Mouse (Mus musculus) midbrain, embryonic 14.5 days (tissue): ENCODE data around the gene Tcp11. TPM values are rescaled to one million over a fixed set of nuclear protein-coding genes. Genes with fewer than 3 reads are reported as not detected.

ENCODE experiments used
- ATAC-seq: fragments of 200-750 bp; cut with Nextera tagmentation; 2 replicates; pipeline ENCODE4 v1.8.0; 2017; ENCODE audit warnings: moderate number of reproducible peaks, moderate library complexity; ENCODE audit not compliant: low FRiP score, low TSS enrichment
- DNase-seq: peaks from one replicate; pipeline ENCODE4 v3.0.0-alpha.2; 2015
- H3K27ac ChIP-seq: fragments of 300-500 bp; sonication (generic); replicated peaks from 2 replicates; pipeline ENCODE4 v1.5.1; 2014; ENCODE audit warnings: mild to moderate bottlenecking, low read depth, low read length, moderate library complexity
- H3K27me3 ChIP-seq: fragments of 300-500 bp; sonication (generic); 2 replicates; pipeline ENCODE4 v1.6.1; 2014; ENCODE audit warnings: low read length, control low read depth, mixed read lengths; ENCODE audit not compliant: control insufficient read depth, insufficient read depth
- H3K36me3 ChIP-seq: fragments of 300-500 bp; sonication (generic); 2 replicates; pipeline ENCODE4 v1.6.1; 2014; ENCODE audit warnings: low read length, control low read depth; ENCODE audit not compliant: control insufficient read depth, insufficient read depth
- H3K4me1 ChIP-seq: fragments of 300-500 bp; sonication (generic); 2 replicates; pipeline ENCODE4 v1.6.1; 2014; ENCODE audit warnings: mild to moderate bottlenecking, antibody characterized with exemption, low read length, control low read depth; ENCODE audit not compliant: control insufficient read depth, insufficient read depth
- H3K4me2 ChIP-seq: fragments of 300-500 bp; sonication (generic); 2 replicates; pipeline ENCODE4 v1.6.1; 2014; ENCODE audit warnings: mild to moderate bottlenecking, low read length, moderate library complexity
- H3K4me3 ChIP-seq: fragments of 300-500 bp; sonication (generic); replicated peaks from 2 replicates; pipeline ENCODE4 v1.5.1; 2014; ENCODE audit warnings: low read depth, low read length
- H3K9ac ChIP-seq: fragments of 300-500 bp; sonication (generic); replicated peaks from 2 replicates; pipeline ENCODE4 v1.6.1; 2014; ENCODE audit warnings: mild to moderate bottlenecking, low read length, moderate library complexity
- H3K9me3 ChIP-seq: fragments of 300-500 bp; sonication (generic); 2 replicates; pipeline ENCODE4 v1.6.1; 2016; ENCODE audit warnings: low read length, control low read depth, mixed read lengths; ENCODE audit not compliant: control insufficient read depth
- WGBS: fragments of 180-500 bp; shearing (Covaris S2); extraction: QIAGEN DNeasy Blood & Tissue Kit; methylation state at CpG from one replicate; pipeline ENCODE4 v1.1.7; 2014; 5-methylcytosine and 5-hydroxymethylcytosine counted together
- polyA plus RNA-seq: library from polyadenylated mRNA; unstranded; fragments of >200 nt; fragmentation: Nextera tagmentation; extraction: Ambion mirVana; gene quantifications from 2 replicates; pipeline ENCODE4 v1.2.1, GENCODE M21; 2014

The Tcp11 gene
- polyA plus RNA-seq, 1 experiment from 2014 or later: 0.88 TPM

GRCm38 (mm10) chr17:28021911-28022310 lies 58.5 kb downstream of the Tcp11 start:
- ATAC-seq: no peak
- H3K27ac ChIP-seq: no peak overlapping the region
- no peaks in the 10 kb centered on the region for H3K9me3 ChIP-seq
- H3K4me3 ChIP-seq: no peak overlapping the region
- H3K36me3 ChIP-seq: no peaks in the 10 kb centered on the region
- no peak overlapping the region for H3K9ac ChIP-seq
- H3K4me2 ChIP-seq: no peak overlapping the region
- H3K27me3 ChIP-seq: no peaks in the 10 kb centered on the region
- H3K4me1 ChIP-seq: peaks cover 37% of the 10 kb centered on the region
- DNase-seq: peak; percentile 40
- WGBS: 53% methylated on average over 10 of the region's 10 CpGs

GRCm38 (mm10) chr17:28019785-28020696 lies 60.4 kb downstream of the Tcp11 start:
- ATAC-seq (no peak), DNase-seq (no peak)
- no peak overlapping the region for H3K27ac ChIP-seq
- 78% methylated on average over 21 of the region's 21 CpGs for WGBS
- no peaks in the 10 kb centered on the region for H3K9me3 ChIP-seq
- H3K36me3 ChIP-seq: no peaks in the 10 kb centered on the region
- H3K27me3 ChIP-seq: no peaks in the 10 kb centered on the region
- peaks cover 29% of the 10 kb centered on the region for H3K4me1 ChIP-seq
- H3K4me3 ChIP-seq: no peak overlapping the region
- H3K4me2 ChIP-seq: no peak overlapping the region
- no peak overlapping the region; the same call in 1 of the 2 replicates for H3K9ac ChIP-seq

GRCm38 (mm10) chr17:28018776-28019175 lies 61.7 kb downstream of the Tcp11 start:
- no peaks in the 10 kb centered on the region for H3K9me3 ChIP-seq
- WGBS: 32% methylated on average over 11 of the region's 11 CpGs
- peaks cover 32% of the 10 kb centered on the region for H3K4me1 ChIP-seq
- no peak overlapping the region for H3K4me3 ChIP-seq
- peak; percentile 38 for DNase-seq
- no peaks in the 10 kb centered on the region for H3K36me3 ChIP-seq
- H3K4me2 ChIP-seq: no peak overlapping the region
- no peak for ATAC-seq
- H3K27me3 ChIP-seq: no peaks in the 10 kb centered on the region
- H3K9ac ChIP-seq: peak overlapping the region; percentile 20; the same call in 1 of the 2 replicates
- no peak overlapping the region; the same call in 1 of the 2 replicates for H3K27ac ChIP-seq

- H3K36me3 ChIP-seq: no peaks in the 10 kb centered on the region
- no peak for ATAC-seq
- H3K4me2 ChIP-seq: no peak overlapping the region
- no peaks in the 10 kb centered on the region for H3K9me3 ChIP-seq
- H3K4me3 ChIP-seq: no peak overlapping the region
- no peak overlapping the region for H3K9ac ChIP-seq
- 0 out of 2 replicates have a peak overlapping the region, but pooled peaks have one; percentile 4 for H3K27ac ChIP-seq
- WGBS: 14% methylated on average over 6 of the region's 6 CpGs
- peaks cover 36% of the 10 kb centered on the region for H3K4me1 ChIP-seq
- H3K27me3 ChIP-seq: no peaks in the 10 kb centered on the region
- peak; percentile 49 for DNase-seq
These were observed 62.1 kb downstream of the Tcp11 start for GRCm38 (mm10) chr17:28018344-28018743.

Other genes with a start within 250 kb of the Tcp11 start
- gene Snrpc, start 242.5 kb downstream of the Tcp11 start, polyA plus RNA-seq: 240 and 274 TPM in 2 replicates
- 6.6 and 9.3 TPM in 2 replicates for gene Uhrf1bp1, start 224.2 kb downstream of the Tcp11 start, polyA plus RNA-seq
- 63.9 and 69.2 TPM in 2 replicates for gene Anks1, start 171.3 kb downstream of the Tcp11 start, polyA plus RNA-seq
- 59.9 and 64.9 TPM in 2 replicates for gene Taf11, start 170.8 kb downstream of the Tcp11 start, polyA plus RNA-seq
- gene Scube3, start 61.5 kb upstream of the Tcp11 start, polyA plus RNA-seq: 7.3 and 8.0 TPM in 2 replicates
- 41.8 and 51.9 TPM in 2 replicates for gene Zfp523, start 96.5 kb upstream of the Tcp11 start, polyA plus RNA-seq
- gene Def6, start 127.1 kb upstream of the Tcp11 start, polyA plus RNA-seq: 3.2 and 3.5 TPM in 2 replicates
- gene Ppard, start 152.1 kb upstream of the Tcp11 start, polyA plus RNA-seq: 1.2 and 1.5 TPM in 2 replicates
- 19.5 and 24.3 TPM in 2 replicates for gene Fance, start 232.9 kb upstream of the Tcp11 start, polyA plus RNA-seq
- gene Rpl10a, start 247.8 kb upstream of the Tcp11 start, polyA plus RNA-seq: 401 and 423 TPM in 2 replicates